Mouse (Mus musculus) liver, adult 2 months (tissue): ENCODE results near the gene Samd4b.

Experiments used
- CTCF ChIP-seq: fragments of 200-500 bp; IDR thresholded peaks from 2 replicates; pipeline ENCODE4 v1.5.1; 2011; ENCODE audit warnings: low read depth, low read length, control low read depth
- POLR2A ChIP-seq: fragments of 200-500 bp; IDR thresholded peaks from 2 replicates; pipeline ENCODE4 v1.6.1; 2011; ENCODE audit warnings: low read length, control low read depth; ENCODE audit not compliant: insufficient read depth; ENCODE audit errors: extremely low read depth

GRCm38 (mm10) chr7:28393272-28393951, 204.5 kb downstream of the Samd4b start:
- TF ChIP-seq POLR2A: no peak
- TF ChIP-seq CTCF: no peak
